29 mouse cellular contexts compared by ENCODE assay signal in the genomic region with DNA sequence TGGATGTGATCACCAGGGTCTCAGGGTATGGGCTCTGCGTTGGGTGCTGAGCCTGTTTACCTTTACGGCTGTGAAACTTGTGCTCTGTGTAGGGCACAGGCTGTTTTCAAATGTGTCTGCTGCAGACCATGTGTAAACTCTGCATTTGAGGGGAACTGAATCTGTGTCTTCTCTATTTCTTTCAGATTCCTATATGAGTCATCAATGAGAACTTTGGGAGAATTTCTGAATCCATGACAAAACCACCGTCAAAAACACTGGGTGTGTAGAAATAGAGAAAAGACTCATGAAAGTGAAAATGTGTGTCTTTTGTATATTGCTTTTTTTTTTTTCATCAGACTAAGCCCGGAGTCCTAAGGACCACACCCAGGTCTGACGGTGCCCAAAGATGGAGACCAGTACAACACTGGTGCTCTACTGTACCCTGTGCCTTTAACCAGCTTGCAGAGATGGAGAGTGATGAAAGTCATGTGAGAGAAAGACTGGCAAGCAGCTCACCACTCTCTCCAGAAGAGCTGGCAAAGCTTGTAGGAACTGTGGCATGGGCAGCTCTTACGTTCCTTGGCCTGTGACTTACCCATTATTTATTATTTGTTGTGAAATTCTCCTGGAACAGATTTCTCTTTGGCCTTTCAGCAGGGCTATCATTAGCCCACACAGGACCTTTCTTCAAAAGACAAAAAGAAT. TPM values are rescaled to one million over a fixed set of nuclear protein-coding genes. Genes with fewer than 3 reads are reported as not detected.
A peak's percentile ranks its signal among the peaks of the same experiment; 100 is the strongest.
DNase-seq lines count a peak whose midpoint lies in the region; ATAC-seq and TF ChIP-seq lines count a peak whose summit lies in the region.
"Had no signal": no experiment of that assay in that cellular context is flagged by ENCODE, and none has a peak within 500 bp of the region (broad histone marks: within the 10 kb centered on the region; RNA-seq: fewer than 3 reads in every experiment).

No protein-coding gene starts in this region.

- H3K4me1 ChIP-seq in CH12.LX (ENCODE audit: control insufficient read depth in 1 of 2, insufficient read depth in 2 of 2) = no peaks in the 10 kb centered on the region
- H3K4me1 ChIP-seq: embryonic facial prominence, embryonic 10.5 days; forebrain, embryonic 10.5 days; heart, embryonic 10.5 days; intestine, embryonic 15.5 days; liver, embryonic 15.5 days; lung, embryonic 15.5 days; midbrain, embryonic 10.5 days; neural tube, embryonic 15.5 days had no signal

- H3K4me3 ChIP-seq in CH12.LX (replicated peaks in 1 of 3; ENCODE audit: low read depth in 2 of 3, low read length in 2 of 3, poor library complexity in 1 of 3) = no peak overlapping the region
- H3K4me3 ChIP-seq: embryonic facial prominence, embryonic 10.5 days; forebrain, embryonic 10.5 days; gastrocnemius, adult 2 months; heart, embryonic 10.5 days; intestine, embryonic 15.5 days; liver, embryonic 15.5 days; lung, embryonic 15.5 days; midbrain, embryonic 10.5 days; neural tube, embryonic 15.5 days had no signal

- no peak overlapping the region for H3K9ac ChIP-seq in CH12.LX (ENCODE audit: insufficient read depth, low read depth)
- H3K9ac ChIP-seq: forebrain, postnatal 0 days; intestine, embryonic 15.5 days; liver, embryonic 15.5 days; lung, embryonic 15.5 days; neural tube, embryonic 15.5 days had no signal

- peak; percentile 18 for DNase-seq in adrenal gland, postnatal 10 days
- no peak for DNase-seq in adrenal gland, adult 18-20 months (ENCODE audit: low spot score in 2 of 2)
- DNase-seq in CH12.LX (ENCODE audit: extremely low read depth) = no peak
- DNase-seq in adrenal gland, postnatal 36 days = peak; percentile 8 to 10
- no peak for DNase-seq in left cerebral cortex, postnatal 4 days
- no peak for DNase-seq in neural tube, embryonic 10.5 days (ENCODE audit: extremely low spot score, low spot score)
- DNase-seq: cerebellum, adult 11 months; cerebellum, adult 9-11 months; forebrain, postnatal 0 days; gastrocnemius, adult 2 months; kidney, postnatal 4 days; right cerebral cortex, adult 18-20 months; right cerebral cortex, postnatal 4 days had no signal

- no peaks in the 10 kb centered on the region for H3K27me3 ChIP-seq in CH12.LX (replicated peaks)
- H3K27me3 ChIP-seq: intestine, embryonic 15.5 days; liver, embryonic 15.5 days; lung, embryonic 15.5 days; neural tube, embryonic 15.5 days had no signal

- dilution Hi-C loops in CH12.LX (cut with MboI; ENCODE audit: extremely low pct_ligation_motif_present, extremely low pct_unique_long_range_greater_than_20kb, low sequenced_read_pairs) = no loop called here

- TF ChIP-seq CTCF in CH12.LX (conservative IDR thresholded peaks at IDR 0.05 in 1 of 2, IDR thresholded peaks at IDR 0.05 in 1 of 2; ENCODE audit: low read depth in 2 of 2, low read length in 2 of 2) = no peak

- no peak for TF ChIP-seq RAD21 in CH12.LX (IDR thresholded peaks at IDR 0.05; ENCODE audit: low read depth, low read length)

- ATAC-seq in megakaryocyte, adult 5-6 weeks (ENCODE audit: poor library complexity, severe bottlenecking) = peak; percentile 88
- ATAC-seq: activated CD4-positive, CD25-positive, alpha-beta regulatory T cell, adult 4 months; forebrain, postnatal 0 days; hindbrain, embryonic 16.5 days; intestine, embryonic 15.5 days; midbrain, embryonic 16.5 days had no signal

- 0 out of 2 replicates have a peak, but pooled peaks cover 2% of the 10 kb centered on the region for H3K79me2 ChIP-seq in CH12.LX (replicated peaks; ENCODE audit: control insufficient read depth, extremely low read depth, insufficient read depth, poor library complexity, severe bottlenecking)

- in situ Hi-C loops in CH12.LX (cut with MboI; ENCODE audit: low pct_ligation_motif_present, low pct_unique_long_range_greater_than_20kb, low sequenced_read_pairs) = no loop called here

- no peak overlapping the region for H3K4me2 ChIP-seq in CH12.LX (ENCODE audit: insufficient read depth, low read depth, poor library complexity, severe bottlenecking)
- H3K4me2 ChIP-seq: intestine, embryonic 15.5 days; liver, embryonic 15.5 days; lung, embryonic 15.5 days; neural tube, embryonic 15.5 days had no signal

- no peaks in the 10 kb centered on the region for H3K9me3 ChIP-seq in CH12.LX (replicated peaks; ENCODE audit: low read length)
- H3K9me3 ChIP-seq: embryonic facial prominence, embryonic 10.5 days; forebrain, embryonic 10.5 days; G1E; heart, embryonic 10.5 days; intestine, embryonic 15.5 days; liver, embryonic 15.5 days; lung, embryonic 15.5 days; midbrain, embryonic 10.5 days; neural tube, embryonic 15.5 days had no signal

- H3K36me3 ChIP-seq in CH12.LX (replicated peaks in 1 of 2; ENCODE audit: control insufficient read depth in 1 of 2, insufficient read depth in 1 of 2, low read length in 1 of 2) = peaks cover 26 to 74% of the 10 kb centered on the region in 2 experiments
- H3K36me3 ChIP-seq: neural tube, embryonic 15.5 days had no signal

- H3K27ac ChIP-seq in CH12.LX (ENCODE audit: insufficient read depth, low read depth) = no peak overlapping the region
- H3K27ac ChIP-seq: embryonic facial prominence, embryonic 10.5 days; forebrain, embryonic 10.5 days; gastrocnemius, adult 2 months; heart, embryonic 10.5 days; intestine, embryonic 15.5 days; liver, embryonic 15.5 days; lung, embryonic 15.5 days; macrophage; midbrain, embryonic 10.5 days; neural tube, embryonic 15.5 days; stomach, postnatal 0 days had no signal

- intact Hi-C loops in left cerebral cortex, postnatal 4 days (cut with DNase I) = no loop called here

- TF ChIP-seq EP300 in CH12.LX (IDR thresholded peaks at IDR 0.05; ENCODE audit: low read length) = 0 out of 2 replicates have a peak, but pooled peaks have one; percentile 19

- TF ChIP-seq POLR2A in CH12.LX (IDR thresholded peaks at IDR 0.05; ENCODE audit: low read depth, low read length) = no peak

TF ChIP-seq in CH12.LX, 34 proteins besides CTCF, POLR2A, EP300 and RAD21:
- TF ChIP-seq ZNF384 (IDR thresholded peaks at IDR 0.05; ENCODE audit: low read depth, low read length) (0 out of 2 replicates have a peak, but pooled peaks have one; percentile 21), NELFE (IDR thresholded peaks at IDR 0.05; ENCODE audit: low read depth, low read length) (no peak), NRF1 (IDR thresholded peaks at IDR 0.05; ENCODE audit: low read depth, low read length) (no peak), MAFK (IDR thresholded peaks at IDR 0.05; ENCODE audit: insufficient replicate concordance, low read length) (no peak)

RNA-seq across cellular contexts. Expression of gene Ptprn2, which starts 25.0 kb away (rescaled TPM):
- 10 to 100 TPM; 13.1 to 17.2 TPM for total RNA-seq in adrenal gland, postnatal 10 days (2021)
- total RNA-seq in adrenal gland, adult 18-20 months (2021) = 10 to 100 TPM; 19.0 to 21.7 TPM
- total RNA-seq in CH12.LX (2012; rRNA removed) (not detected in 2 replicates), CH12.LX (2014; rRNA removed) (not detected in 2 replicates)
- polyA plus RNA-seq in CH12.LX (2012; ENCODE audit: insufficient read length, low read depth) = 0.10 and 0.17 TPM in 2 replicates
- total RNA-seq in adrenal gland, postnatal 36 days (2021) = 10 to 100 TPM; 14.8 to 17.6 TPM
- not detected in 2 replicates for total RNA-seq in megakaryocyte, adult 5-6 weeks (2015)
- total RNA-seq in megakaryocyte, adult 5-6 weeks (2017) = not detected in 2 replicates
- total RNA-seq in left cerebral cortex, postnatal 4 days (2021) = 100 to 1,000 TPM; 172 to 180 TPM
- total RNA-seq: gastrocnemius, adult 2 months; hematopoietic stem cell, adult 5-6 weeks had no signal
- polyA plus RNA-seq: activated CD4-positive, CD25-positive, alpha-beta regulatory T cell, adult 4 months; G1E had no signal

RNA-seq across cellular contexts. Expression of gene Ncapg2, which starts 55.3 kb away (rescaled TPM):
- total RNA-seq in adrenal gland, postnatal 10 days (2021) = 10 to 100 TPM; 22.1 to 23.0 TPM
- total RNA-seq in adrenal gland, adult 18-20 months (2021) = 1 to 10 TPM; 3.6 to 4.2 TPM
- total RNA-seq in CH12.LX (2012; rRNA removed) = 48.0 and 54.4 TPM in 2 replicates
- 66.4 and 70.0 TPM in 2 replicates for total RNA-seq in CH12.LX (2014; rRNA removed)
- polyA plus RNA-seq in CH12.LX (2012; ENCODE audit: insufficient read length, low read depth) = 60.8 and 65.0 TPM in 2 replicates
- 1 to 10 TPM; 7.6 to 7.9 TPM for total RNA-seq in adrenal gland, postnatal 36 days (2021)
- total RNA-seq in megakaryocyte, adult 5-6 weeks (2015) = 67.6 and 80.3 TPM in 2 replicates
- total RNA-seq in megakaryocyte, adult 5-6 weeks (2017) = 102 and 135 TPM in 2 replicates
- 10 to 100 TPM in 1 of 2 experiments, 1 to 10 TPM in 1; 9.9 to 12.1 TPM for total RNA-seq in left cerebral cortex, postnatal 4 days (2021)

Comparison
In these comparisons a context has a peak if more than half of its experiments do, and no peak if none do; other contexts are left out.
1. DNase-seq: peak in adrenal gland, postnatal 10 days (single experiment) and adrenal gland, postnatal 36 days (2 of 2); none in adrenal gland, adult 18-20 months (0 of 2), CH12.LX (single experiment), left cerebral cortex, postnatal 4 days (single experiment) and neural tube, embryonic 10.5 days (single experiment).
2. RNA of gene Ptprn2, which starts 25.0 kb away (total RNA-seq): 172 to 180 TPM in left cerebral cortex, postnatal 4 days, 19.0 to 21.7 TPM in adrenal gland, adult 18-20 months, 14.8 to 17.6 TPM in adrenal gland, postnatal 36 days and 13.1 to 17.2 TPM in adrenal gland, postnatal 10 days; not detected in CH12.LX and not detected in megakaryocyte, adult 5-6 weeks; every median in the first group is over 10 times any median in the second.